Mouse (Mus musculus) adrenal gland, adult (tissue): ENCODE data around the gene Tbc1d20.
"Not testable (repeated sequence)": the region's sequence is repeated elsewhere in the genome, so short reads cannot be mapped to it uniquely, and the experiment has no call there.

ENCODE experiments used
- DNase-seq, 2 experiments: peaks; one replicate each; pipeline ENCODE4 v3.0.0; 2022 to 2023; ENCODE audit warnings: low spot score in 1 of 2; ENCODE audit not compliant: inconsistent age in 2 of 2

Gene Tbc1d20

DNA sequence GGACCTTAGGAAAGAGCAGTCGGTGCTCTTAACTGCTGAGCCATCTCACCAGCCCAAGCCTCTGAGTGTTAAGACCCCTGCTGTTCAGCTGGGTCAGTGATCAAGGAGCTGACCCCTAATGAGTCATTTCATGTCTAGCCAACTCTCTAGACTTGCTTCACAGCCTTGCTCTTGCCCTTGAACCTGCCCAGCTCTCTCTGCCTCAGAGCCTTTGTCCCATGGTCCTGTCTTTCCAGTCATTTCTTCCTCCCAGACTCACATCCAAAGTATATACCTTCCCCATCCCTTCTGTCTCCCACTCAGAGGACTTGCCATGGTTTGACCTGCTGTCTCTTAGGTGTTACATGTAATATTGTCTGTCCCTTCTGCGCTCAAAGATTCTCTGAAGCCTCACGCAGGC is 63.6 kb downstream of the Tbc1d20 start:
- peak in 1 of 2 experiments; percentile 69 for DNase-seq

DNA sequence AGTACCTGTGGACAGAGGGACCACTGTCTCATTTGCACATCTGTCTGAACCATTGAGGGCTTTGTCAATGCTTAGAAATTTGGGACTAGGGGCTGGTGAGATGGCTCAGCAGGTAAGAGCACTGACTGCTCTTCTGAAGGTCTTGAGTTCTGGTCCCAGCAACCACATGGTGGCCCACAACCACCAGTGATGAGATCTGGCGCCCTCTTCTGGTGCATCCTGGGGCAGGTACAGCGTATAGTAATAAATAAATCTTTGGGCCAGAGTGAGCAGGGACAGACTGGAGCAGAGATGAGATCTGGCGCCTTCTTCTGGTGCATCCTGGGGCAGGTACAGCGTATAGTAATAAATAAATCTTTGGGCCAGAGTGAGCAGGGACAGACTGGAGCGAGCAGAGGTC is 65.3 kb downstream of the Tbc1d20 start:
- DNase-seq = not testable (repeated sequence)

DNA sequence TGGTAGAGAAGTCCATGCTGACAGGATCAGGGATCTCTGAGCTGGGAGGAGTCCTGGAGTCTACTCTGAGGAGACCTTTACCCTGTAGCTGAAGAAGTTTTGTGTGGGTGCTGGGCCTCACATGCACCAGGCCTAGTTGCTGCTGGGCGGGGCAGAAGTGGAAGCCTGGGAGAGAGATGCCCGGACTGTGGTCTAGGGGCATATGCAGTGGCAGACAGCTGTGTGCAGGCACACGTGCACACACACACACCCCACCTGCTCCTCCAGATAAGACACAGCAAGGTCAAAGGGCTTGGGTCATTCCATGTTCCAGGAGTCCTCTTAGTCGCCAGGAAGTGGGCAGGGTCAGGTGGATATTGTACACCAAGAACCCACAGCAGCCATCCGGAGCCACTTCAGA is 66.0 kb downstream of the Tbc1d20 start:
- DNase-seq = peak in 1 of 2 experiments; percentile 59

DNA sequence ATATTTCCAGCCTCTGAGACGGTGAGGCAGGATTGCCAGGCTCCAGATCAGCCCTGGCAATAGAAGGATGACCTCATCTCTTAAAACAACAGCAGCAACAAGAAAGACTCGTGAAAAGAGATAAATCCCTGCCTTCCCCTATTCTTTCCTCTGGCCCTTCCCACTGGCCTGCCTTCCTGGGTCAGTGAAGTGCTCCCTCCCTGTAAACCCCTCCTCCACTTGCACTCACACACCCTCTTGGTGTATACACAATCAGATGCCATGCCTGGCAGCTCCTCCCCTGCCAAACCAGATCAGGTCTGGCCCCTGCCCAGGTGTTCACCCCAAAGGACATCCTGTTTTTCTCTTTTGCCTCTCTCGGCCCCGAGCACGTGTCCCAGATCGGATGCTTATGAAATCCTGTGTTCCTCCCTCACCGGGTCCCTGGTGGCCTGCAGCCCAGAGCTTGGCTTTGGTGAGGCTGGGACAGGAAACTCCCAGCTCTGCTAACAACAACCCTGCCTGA is 66.7 kb downstream of the Tbc1d20 start:
- peak; percentile 72 to 89 for DNase-seq

DNA sequence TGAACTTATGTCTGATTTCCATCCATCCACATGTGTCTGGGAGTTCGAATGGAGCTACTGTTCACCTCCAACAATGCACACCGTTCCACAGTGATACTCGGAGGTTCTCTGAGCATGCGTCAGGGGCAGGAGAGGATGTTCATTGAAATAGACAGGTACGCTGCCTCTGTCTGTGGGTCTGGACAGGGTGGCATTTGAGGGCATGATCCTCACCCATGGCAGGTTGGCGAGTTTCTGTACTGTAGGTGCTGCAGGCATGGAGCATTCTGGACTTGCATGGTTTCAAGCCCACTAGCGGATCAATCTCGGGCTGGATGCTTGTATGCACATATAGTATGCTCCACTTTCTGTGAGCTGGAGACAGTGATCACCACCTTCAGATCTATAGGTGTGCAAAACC is 67.6 kb downstream of the Tbc1d20 start:
- no peak for DNase-seq
